Mouse (Mus musculus): ENCODE data around the gene Rai14.

Gene Rai14

DNA sequence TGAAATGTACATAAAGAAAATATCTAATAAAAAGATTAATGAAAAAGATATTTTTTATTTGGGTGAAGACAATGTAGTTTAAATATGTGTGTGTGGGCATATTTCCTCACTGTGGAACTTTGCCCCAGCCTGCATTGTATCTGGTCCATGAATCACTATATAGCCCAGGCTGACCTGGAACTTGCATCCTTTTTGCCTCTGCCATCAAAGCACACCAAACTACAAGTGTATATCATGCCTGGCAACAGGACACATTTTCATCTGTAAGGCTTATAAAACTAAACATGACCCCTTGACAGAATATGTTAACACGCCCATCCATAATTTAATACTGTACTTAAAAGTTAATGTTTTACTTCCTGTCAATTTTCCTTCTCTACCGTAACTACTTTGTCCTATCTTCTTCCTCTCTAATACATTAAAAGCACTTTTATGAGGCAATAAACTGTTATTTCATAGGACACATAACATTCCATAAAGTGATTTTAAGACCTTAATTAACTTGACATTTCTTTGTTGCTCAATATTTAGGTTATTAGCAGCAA, 61.4 kb downstream of the Rai14 start:
- DNase-seq (ENCODE audit: low spot score in 2 of 2) = no peak

DNA sequence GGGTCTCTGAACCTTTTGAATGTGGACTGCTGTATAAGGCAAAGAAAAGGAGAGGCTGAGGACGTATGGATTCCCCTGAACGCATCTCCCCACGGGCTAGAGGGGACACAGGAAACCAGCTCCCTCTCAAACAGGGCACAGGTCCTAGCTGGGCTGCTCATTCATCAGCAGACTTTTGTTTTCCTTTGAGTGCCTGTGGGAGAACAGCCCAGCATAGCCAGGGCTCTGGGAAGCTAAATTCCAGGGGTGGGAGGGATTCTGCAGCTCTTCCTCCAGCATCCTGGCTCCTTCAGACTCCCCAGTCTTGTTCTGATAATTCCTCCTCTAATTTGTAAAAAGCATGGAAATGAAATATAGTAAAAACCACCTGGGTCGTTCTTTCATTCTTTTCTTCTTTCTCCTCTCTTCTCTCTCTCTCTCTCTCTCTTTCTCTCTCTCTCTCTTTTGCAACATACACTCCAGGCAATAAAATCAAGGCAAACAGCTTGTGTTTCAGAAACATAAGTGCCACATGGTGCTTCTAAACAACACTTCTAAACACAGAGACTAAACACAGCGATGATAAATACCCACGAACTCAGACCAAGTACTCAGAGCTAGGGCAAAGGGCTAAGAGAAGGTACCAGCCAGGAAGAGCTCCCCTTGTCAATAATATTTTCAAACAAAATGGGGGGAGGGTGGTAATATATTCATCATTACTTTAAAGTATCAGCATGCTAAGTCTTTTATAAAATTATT, 65.9 kb downstream of the Rai14 start:
- DNase-seq (ENCODE audit: low spot score in 2 of 2) = no peak

DNA sequence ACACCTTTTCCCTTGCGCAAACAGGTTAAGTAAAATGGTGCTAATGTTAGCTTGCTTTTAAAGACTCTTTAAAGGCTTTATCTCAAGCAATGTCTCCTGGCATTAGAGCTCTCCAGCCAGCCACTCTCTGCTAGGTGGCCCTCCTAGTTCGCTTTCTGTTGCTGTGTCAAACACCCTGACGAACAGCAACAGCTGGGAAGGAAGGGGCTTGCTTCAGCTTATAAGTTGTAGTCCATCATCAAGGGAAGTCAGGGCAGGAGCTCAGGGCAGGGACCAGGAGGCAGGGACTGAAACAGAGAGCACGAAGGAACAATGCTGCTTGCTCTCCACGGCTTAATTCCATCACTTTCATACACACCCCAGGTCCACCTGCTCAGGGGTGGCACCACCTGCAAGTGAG, 68.1 kb downstream of the Rai14 start:
- no peak for DNase-seq (ENCODE audit: low spot score in 2 of 2)

DNA sequence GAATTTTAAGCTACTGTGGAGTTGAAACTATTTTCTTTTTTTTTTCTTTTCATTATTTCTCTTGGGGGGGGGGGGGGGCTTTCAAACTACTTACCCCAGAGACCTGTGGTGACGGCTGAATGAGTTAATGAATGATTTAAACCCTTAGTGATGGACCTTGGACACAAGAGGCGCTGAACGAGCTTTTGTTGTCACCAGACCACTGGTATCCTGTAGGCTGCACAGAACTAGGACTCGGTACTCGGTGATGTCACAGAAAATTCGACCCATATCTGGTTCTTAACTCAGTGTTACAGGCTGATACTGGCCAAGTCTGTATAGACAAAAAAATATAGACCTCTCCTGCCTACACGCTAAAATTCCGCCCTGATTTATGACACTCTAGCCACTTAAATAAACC, 69.3 kb downstream of the Rai14 start:
- no peak for DNase-seq (ENCODE audit: low spot score in 2 of 2)

DNA sequence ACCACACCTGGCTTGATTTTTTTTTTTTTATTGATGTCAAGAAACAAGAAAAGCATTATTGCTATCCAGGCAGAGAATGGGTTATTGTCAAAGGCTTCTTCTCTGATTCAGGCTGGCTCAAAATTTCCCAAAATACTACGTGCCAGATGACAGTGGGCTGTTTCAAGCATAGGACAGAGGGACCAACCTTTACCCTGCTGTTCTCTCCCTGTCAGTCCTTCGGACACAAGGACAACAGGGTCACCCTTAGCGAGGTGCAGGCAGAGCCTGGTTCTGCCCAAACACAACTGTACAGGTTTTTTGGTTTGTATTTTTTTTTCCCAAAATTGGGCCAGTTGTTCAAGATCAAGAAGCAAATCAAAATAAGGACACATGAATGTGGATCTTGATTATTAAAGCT, 70.6 kb downstream of the Rai14 start:
- DNase-seq (ENCODE audit: low spot score in 2 of 2) = no peak

DNA sequence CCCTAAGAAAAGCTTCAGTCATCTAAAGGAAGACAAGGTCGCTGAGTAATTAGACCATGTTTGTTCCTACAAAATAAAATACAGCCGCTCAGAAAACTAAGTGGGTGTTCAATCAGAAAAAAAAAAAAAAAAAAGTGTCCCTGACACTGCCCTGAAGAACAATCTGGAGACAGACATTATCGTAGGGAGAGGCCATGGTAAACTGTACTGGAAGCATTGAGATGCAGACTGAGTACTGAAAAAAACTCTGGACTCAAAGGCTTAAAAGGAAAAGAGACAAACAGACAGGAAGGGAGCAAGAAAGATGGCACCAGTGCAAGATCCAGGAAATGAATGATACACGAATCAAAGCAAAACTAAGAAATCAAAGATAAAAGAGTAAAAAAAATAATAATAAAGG, 71.2 kb downstream of the Rai14 start:
- DNase-seq (ENCODE audit: low spot score in 2 of 2) = no peak

DNA sequence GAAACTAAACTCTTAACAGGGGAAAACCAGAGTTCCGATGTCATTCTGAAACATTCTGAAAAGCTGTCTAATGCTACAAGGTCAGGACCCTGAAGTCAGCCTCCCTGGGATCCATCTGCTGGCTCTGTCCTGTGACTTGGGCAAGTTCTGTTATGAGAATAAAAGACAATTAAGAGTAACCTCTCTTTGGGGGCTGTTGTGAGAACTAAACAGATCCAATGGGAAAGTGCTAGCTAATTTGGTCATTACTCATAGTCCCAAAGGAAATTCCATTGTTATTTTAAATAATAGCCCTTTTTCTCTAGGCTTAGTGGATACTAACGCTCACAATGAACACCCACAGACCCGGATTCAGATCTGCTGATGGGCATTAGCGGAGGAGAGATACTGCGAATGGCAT, 72.0 kb downstream of the Rai14 start:
- no peak for DNase-seq (ENCODE audit: low spot score in 2 of 2)

DNA sequence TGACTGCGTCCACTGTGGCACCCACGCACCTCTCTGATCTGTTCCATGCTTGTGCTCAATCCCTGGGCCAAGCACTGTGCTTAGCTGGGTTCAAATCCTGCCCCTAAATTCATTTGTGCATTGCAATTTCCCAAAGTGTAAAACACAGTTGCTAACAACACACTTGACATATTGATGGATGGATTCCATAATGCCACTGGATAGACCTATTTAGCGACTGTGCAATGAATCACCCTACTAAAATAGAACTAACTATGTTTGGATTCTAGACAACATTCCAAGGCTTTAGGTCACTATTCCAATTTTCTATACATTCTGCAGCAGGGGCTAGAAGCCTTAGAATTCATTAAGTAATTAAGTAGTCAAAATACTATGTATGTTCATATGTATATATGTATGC, 73.7 kb downstream of the Rai14 start:
- no peak for DNase-seq (ENCODE audit: low spot score in 2 of 2)

DNA sequence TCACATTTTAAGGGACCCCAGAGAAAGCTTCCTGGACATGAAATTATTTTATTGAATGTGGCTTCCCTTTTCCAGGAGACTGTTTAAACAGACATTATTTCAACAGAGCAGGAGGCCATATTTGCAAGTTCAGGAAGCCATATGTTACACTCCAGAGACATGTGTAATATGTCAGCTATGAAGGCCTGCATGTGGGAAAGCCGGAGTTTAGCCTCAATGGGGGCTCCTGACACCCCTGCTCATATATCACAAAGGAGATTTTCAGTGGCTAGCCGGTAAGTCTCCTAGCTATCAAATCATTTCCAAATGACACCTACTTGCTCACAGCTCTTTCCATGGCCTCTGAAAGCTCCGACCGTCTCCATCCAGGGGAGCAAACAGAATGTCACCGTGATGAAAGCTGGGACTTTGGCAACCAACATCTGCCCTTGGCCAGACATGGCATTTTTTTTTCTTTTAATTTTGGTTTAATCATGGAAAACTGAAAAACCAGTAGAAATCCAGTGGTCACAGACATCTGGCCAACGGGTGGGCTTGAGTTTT, 77.1 kb downstream of the Rai14 start:
- DNase-seq (ENCODE audit: low spot score in 2 of 2) = no peak

DNA sequence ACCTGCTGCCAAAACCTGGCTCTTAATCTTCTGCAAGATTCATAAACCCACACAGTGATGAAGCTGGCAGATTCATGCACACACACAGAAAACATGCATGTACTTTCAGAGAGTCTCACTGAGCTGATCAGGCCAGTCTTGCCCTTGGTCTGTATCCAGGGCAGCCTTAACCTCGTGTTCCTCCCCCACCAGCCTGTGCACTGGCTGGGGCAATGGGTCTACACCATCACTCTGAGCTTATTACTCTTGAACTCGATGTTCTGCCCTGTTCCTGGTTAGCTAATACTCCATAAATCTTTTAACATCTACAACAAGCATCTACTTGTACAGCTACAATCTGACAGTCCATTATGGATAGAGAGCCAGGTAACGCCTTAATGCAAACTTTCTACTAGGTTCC, 77.6 kb downstream of the Rai14 start:
- no peak for DNase-seq (ENCODE audit: low spot score in 2 of 2)

DNA sequence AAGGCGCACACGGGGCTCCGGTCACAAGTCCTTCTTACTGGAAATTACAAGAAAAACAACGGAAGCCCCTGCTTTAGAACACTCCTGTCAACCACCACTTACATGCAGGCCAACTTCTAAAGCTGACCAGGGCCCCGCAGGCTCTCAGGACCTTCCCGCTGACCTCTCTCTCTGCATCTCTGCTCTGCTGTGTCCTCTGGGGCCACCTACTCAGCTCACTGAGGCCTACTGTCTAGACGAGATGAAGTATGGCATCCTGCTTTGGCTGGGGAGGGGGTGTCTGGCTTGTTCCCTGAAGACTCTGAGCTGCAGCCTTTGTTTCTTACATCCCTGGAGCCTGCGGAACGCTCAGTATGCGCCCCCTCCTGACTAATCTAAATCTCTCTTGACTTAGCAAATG, 79.3 kb downstream of the Rai14 start:
- DNase-seq (ENCODE audit: low spot score in 2 of 2) = no peak

DNA sequence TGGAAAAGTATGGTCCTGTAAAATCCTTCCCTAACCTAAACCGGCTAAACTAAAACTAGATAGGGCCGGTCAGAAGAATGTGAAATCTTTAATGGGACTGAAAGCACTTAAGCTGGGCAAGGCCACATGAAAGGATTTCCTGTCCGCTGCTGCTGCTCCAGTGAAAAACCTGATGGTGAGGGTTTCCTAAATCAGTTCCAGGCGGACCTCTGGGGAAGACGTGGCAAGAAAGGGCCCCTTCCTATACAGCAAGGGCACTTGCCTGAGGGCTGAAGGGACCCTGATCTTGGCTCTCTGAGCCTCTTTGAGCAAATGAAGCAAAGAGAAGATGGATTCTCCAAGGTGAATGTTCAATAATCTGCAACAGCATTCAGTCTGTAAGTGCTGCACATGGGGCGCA, 80.2 kb downstream of the Rai14 start:
- DNase-seq (ENCODE audit: low spot score in 2 of 2) = no peak

DNA sequence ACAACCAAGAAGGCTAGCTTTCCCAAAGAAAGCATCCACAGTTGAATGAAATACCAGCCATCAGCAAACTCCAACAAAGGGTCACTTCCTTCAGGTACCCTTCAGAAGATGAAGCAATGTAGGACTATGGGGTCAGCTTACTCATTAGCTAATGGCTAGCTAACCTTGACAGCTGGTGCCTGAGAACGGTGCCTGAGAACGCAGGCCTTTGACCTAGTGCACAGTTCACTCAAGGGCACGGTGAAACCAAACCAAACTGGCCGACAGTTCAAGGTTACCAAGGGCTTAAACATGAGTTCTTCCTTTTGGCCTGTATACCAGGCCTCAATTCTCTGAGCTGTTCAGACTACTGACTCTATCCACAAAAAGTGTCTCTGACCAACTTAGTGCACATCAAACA, 81.0 kb downstream of the Rai14 start:
- no peak for DNase-seq (ENCODE audit: low spot score in 2 of 2)

DNA sequence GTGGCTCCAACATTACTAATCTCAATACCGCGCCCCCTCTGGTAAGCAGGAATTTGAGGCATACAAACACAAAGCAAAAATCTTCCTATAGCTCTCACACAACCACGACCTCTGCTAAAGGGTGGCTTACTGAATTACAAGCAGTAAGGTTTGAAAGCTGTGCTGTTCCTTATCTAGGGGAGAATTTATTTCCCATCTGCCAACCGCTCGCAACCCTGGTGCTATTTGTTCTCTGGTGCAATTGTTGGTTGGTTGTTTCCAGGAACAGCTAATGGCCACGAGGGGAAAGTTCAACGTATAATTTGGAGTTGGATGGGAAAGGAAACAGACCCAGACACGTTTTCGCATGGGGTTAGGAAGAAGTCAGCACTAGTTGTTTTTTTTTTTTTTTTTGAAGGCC, 81.8 kb downstream of the Rai14 start:
- DNase-seq (ENCODE audit: low spot score in 2 of 2) = no peak

DNA sequence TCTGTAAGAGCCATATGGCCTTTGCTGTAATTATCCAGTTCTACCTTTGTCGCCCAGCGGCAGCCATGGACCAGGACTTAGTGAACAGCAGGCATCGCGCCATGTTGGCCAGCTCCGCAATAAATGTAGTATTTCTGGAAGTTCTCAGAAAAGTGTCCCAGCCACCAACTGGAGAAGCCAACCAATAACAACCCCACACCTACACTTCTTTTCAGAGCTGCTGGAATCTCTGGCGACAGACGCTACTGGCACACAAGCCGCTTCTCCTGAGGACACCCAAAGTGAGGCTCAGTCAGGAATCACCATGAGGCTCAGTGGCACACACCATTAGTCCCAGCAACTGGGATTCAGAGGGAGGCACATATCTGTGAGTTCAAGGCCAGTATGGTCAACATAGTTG, 82.4 kb downstream of the Rai14 start:
- DNase-seq (ENCODE audit: low spot score in 2 of 2) = no peak

DNA sequence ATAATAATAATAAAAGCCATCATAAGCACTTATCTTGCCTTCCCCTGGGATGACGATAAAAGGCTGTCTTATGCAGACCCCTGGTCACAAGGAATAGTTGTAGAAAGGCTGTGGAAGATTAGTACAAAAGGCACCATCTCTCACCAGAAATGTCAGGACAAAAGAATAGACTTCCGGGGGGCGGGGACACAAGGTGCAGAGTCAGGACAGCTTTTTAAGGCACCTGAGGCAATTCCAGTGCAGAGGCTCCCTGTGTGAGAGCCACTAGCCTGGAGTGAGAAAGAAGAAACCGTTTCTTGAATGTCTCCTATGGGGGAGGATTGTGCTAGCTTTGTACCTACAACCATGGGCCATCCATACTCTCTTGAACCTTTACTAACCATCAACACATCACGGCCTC, 82.9 kb downstream of the Rai14 start:
- DNase-seq (ENCODE audit: low spot score in 2 of 2) = no peak

DNA sequence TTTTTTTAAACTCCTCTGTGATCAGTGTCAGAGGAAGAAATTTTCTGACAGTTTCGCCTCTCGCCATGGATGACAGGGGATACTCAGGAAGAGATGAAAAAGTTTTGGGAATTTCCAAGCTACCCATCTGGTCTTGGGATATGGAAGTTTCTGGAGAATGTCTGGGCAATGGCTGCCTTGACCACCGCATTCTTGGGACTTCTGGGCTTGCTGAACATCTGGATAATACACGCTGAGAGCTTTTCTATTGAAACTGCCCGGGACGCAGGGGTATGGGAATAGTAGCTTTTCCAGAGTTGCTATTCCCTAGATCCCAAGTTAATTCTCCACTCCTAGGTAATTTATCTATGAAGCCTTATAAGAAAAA, 85.5 kb downstream of the Rai14 start:
- no peak for DNase-seq (ENCODE audit: low spot score in 2 of 2)

DNA sequence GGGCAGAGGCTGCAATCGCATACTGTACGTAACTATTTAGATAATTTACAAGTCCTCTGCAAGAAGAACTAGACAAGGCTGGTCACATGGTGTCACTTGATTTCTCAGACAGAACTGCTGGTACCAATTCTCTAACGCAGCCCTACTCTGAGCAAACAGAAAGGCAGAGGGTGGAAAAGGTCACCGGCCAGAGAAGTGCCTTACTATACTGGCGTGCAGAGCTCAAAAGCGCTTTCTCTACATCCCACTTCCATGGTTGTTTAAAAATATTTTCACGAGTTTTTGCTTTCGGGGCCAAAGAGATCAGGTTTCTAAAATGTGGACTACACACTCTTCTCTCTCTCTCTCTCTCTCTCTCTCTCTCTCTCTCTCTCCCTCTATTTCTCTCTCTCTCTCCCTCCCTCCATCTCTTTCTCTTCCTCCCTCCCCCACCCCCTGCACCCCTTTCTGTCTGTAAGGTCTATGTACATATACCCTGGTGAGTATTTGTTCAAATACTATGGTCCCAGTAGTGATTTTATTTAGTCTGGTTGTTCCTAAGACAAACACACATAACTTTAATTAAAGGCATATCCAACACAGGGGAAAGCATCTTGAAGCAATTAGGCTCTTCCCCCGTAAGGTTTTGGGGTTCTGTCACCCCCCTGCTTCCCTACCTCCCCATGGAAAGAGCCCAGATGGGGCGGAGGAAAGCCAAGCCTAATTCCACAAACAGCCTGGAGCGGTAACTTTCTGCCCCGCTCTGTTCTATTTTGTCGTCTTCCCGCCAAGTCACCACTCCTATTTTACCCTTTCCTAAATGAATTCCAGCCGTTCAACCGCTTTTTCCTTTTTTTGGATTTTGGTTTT, 86.1 kb downstream of the Rai14 start:
- DNase-seq (ENCODE audit: low spot score in 2 of 2) = no peak

DNA sequence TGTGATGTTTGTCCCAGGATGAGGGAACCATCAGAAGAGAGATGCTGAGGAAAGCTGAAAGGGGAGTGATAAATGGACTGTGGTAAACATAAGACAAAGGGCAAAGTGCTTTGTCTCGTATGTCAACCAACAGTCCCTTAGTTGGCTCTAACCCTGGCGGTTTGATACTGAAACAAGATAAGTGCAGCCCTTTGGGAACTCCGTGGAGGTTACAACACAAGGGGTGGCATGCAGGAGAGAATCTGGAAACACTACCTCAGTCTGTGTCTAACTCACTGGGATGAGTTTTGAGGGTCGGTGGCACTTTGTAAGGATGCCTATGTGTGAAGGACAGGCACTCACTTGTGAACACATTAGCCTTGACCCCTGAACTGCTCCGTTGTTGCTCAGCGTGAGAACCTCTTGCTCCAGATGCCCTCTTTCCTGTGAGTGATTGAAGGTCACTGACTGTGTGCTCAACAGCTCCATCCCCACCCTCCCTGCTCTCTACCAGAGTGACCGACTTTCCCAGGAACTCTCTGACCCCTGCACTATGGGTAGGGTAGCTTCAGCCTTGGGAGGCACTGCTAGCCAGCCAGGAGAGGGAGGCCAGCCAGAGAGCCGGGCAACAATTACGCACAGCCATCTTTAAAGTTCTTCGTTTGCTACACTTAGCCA, 90.7 kb downstream of the Rai14 start:
- DNase-seq (ENCODE audit: low spot score in 2 of 2) = no peak

DNA sequence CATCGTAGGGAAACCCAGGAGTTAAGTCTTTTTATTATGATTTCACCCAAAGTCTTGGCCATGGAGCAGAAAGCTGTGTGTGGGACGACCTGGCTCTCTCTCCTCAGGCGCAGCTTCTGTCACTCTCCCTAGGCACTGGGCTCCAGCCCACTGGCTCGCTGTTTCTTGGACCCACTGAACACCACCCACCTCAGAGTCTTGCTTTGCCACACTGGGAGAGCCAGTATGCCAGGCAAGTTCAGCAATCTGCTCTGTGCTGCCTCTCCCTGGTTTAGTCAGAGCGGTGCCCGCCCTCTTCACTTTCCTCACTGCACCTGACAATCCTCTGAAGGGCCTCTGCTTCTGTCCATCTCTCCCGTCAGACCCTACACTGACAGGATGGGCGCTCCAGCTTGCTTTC, 93.2 kb downstream of the Rai14 start:
- DNase-seq (ENCODE audit: low spot score in 2 of 2) = peak; percentile 23 to 27

DNA sequence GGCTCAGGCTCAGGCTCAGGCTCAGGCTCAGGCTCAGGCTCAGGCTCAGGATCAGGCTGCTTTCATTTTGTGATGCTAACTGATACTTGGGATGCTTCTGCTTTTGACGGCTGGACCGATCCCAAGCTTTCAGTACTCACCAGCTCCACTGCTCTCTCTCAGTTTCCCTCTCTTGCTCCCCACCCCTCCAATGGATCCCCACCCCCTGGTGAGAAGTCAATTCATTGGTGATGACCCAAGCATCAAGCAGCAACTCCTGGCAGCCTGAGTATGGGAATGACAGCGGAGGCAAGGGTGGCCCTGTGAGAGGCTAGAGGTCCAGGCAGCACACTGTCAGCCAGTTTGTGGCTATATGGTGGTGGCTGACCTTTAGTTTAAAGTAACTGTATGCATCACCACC, 94.7 kb downstream of the Rai14 start:
- no peak for DNase-seq (ENCODE audit: low spot score in 2 of 2)

DNA sequence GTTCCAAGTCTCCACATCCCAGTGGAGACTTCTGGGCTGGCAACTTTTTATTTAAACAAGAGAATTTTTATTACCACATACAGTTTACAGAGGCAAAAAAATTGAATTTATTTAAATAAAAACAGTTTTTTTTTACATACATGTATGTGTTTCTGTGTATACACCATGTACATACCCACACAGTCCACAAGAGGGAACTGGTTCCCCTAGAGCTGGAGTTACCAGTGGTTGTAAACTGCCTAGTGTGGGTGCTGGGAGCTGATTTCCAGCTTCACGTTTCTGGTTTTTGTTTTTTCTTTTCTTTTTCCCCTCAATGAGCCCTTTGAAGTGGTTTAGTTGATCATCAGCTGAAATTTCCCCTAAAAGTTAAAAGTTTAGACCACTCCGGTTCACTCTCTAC, 96.1 kb downstream of the Rai14 start:
- no peak for DNase-seq (ENCODE audit: low spot score in 2 of 2)

Measured in right cerebral cortex, adult 2 months (tissue).